Mouse (Mus musculus): ENCODE measurements at regions not wholly inside any gene's neighbourhood (a gene's known extent, or its start where the extent isn't known, plus 50 kb on each side); places are given as distances from the start of the nearest gene placed in this dataset.
"Not testable (repeated sequence)": the region's sequence is repeated elsewhere in the genome, so short reads cannot be mapped to it uniquely, and the experiment has no call there.

DNA sequence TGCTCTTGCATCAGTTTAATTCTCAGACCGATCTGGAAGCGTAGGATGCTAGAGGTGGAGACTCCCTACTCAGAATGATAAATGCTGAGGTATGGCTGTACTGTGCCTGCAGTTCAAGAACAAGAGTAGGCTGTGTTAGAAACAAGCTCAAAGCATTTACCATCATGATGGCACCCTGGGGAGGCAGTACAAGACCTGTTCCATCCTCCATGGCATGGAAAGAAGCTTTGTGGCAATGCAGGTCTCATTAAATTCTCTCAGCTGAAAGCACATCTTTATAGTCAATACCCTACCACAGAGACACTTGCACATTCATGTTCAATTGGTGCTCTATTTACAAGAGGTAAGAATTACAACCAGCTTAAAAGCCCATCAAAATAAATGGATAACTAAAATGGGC lies 209.5 kb downstream of the Tbl1xr1 start:
- no peaks in the 10 kb centered on the region for H3K9me3 ChIP-seq (ENCODE audit: control insufficient read depth, low read length)
- DNase-seq (ENCODE audit: low spot score) = no peak
- no peaks in the 10 kb centered on the region for H3K27me3 ChIP-seq (ENCODE audit: control insufficient read depth, insufficient read depth, low read length)
- no peak overlapping the region for H3K9ac ChIP-seq (ENCODE audit: low read depth, low read length)
- H3K36me3 ChIP-seq (ENCODE audit: control insufficient read depth, insufficient read depth, low read length) = no peaks in the 10 kb centered on the region
- 98% methylated on average over 2 of the region's 2 CpGs for WGBS
- no peaks in the 10 kb centered on the region for H3K4me1 ChIP-seq (replicated peaks; ENCODE audit: control insufficient read depth, insufficient read depth, low read length)
- H3K4me3 ChIP-seq (ENCODE audit: low read depth, low read length) = no peak overlapping the region
- no peak overlapping the region for H3K4me2 ChIP-seq (replicated peaks; ENCODE audit: low read depth, low read length)
- H3K27ac ChIP-seq (ENCODE audit: low read depth, low read length) = no peak overlapping the region
- ATAC-seq (ENCODE audit: low FRiP score) = no peak

DNA sequence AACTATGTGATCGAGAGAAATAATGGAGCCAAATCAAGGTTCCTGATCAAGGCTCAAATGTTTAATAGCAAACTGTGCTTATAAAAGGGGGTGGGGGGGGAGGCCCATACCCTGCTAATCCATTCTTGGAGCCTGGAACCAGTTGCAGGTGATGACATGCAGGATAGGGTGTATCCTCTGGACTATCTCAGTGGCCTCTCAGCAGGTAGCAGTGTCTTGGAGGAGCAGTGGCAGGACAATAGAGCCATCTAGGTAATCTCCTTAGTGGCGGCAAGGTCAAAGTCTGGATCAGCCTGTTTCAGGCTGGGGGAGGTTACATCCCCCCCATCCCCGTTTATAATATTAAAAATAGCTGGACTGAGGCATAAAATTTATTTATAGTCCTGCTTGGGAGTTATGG lies 217.0 kb downstream of the Tbl1xr1 start:
- no peaks in the 10 kb centered on the region for H3K27me3 ChIP-seq (ENCODE audit: control insufficient read depth, insufficient read depth, low read length)
- no peak for ATAC-seq (ENCODE audit: low FRiP score)
- 82% methylated on average over 3 of the region's 3 CpGs for WGBS
- no peak overlapping the region for H3K9ac ChIP-seq (ENCODE audit: low read depth, low read length)
- DNase-seq (ENCODE audit: low spot score) = no peak
- no peak overlapping the region for H3K27ac ChIP-seq (ENCODE audit: low read depth, low read length)
- no peaks in the 10 kb centered on the region for H3K4me1 ChIP-seq (replicated peaks; ENCODE audit: control insufficient read depth, insufficient read depth, low read length)
- no peaks in the 10 kb centered on the region for H3K9me3 ChIP-seq (ENCODE audit: control insufficient read depth, low read length)
- H3K36me3 ChIP-seq (ENCODE audit: control insufficient read depth, insufficient read depth, low read length) = no peaks in the 10 kb centered on the region
- no peak overlapping the region for H3K4me2 ChIP-seq (replicated peaks; ENCODE audit: low read depth, low read length)
- H3K4me3 ChIP-seq (ENCODE audit: low read depth, low read length) = no peak overlapping the region

DNA sequence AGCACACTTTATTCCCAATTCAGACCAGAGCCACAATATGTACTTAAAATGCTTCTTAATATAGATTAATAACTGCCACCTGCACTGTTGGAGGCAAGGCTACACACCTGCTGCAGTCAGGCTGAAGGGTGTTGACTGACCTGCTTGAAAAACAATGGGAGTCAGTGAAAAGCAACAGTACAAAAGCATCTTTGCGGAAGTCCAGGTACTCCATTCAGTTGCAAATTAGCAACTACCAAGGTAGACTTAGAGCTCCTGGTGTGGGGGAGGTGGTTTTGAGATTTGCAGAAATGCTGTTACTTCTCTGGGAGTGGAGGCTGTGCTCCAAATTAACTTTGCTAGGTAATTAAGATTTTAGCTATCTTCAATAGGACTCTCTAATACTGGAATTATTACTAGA lies 217.6 kb downstream of the Tbl1xr1 start:
- H3K36me3 ChIP-seq (ENCODE audit: control insufficient read depth, insufficient read depth, low read length); H3K4me1 ChIP-seq (replicated peaks; ENCODE audit: control insufficient read depth, insufficient read depth, low read length); H3K4me2 ChIP-seq (replicated peaks; ENCODE audit: low read depth, low read length); H3K9ac ChIP-seq (ENCODE audit: low read depth, low read length); H3K9me3 ChIP-seq (ENCODE audit: control insufficient read depth, low read length); H3K4me3 ChIP-seq (ENCODE audit: low read depth, low read length); ATAC-seq (ENCODE audit: low FRiP score); H3K27me3 ChIP-seq (ENCODE audit: control insufficient read depth, insufficient read depth, low read length); DNase-seq (ENCODE audit: low spot score); H3K27ac ChIP-seq (ENCODE audit: low read depth, low read length): not testable (repeated sequence)
- WGBS = 94% methylated on average over 1 of the region's 1 CpGs

DNA sequence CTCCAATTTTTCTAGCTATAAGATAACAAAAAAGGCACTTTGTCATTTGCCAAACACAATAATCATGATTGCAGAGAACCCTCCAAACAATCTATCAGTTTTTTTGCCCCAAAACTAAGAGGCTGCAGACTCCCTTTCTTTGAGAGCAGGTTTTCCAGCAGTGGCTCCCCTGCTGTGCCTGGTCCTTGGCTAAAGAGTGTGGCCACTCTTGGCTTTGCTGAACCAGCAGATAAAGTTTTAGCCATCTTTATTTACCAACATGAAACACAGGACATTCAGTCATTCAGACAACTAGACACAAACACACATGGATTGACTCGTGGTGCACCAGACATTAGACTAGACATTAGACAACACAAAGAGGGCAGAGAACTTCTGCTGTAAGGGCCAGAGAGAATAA lies 220.5 kb downstream of the Tbl1xr1 start:
- H3K36me3 ChIP-seq (ENCODE audit: control insufficient read depth, insufficient read depth, low read length); H3K4me1 ChIP-seq (replicated peaks; ENCODE audit: control insufficient read depth, insufficient read depth, low read length); H3K27ac ChIP-seq (ENCODE audit: low read depth, low read length); H3K9me3 ChIP-seq (ENCODE audit: control insufficient read depth, low read length); H3K4me2 ChIP-seq (replicated peaks; ENCODE audit: low read depth, low read length); DNase-seq (ENCODE audit: low spot score); H3K4me3 ChIP-seq (ENCODE audit: low read depth, low read length); ATAC-seq (ENCODE audit: low FRiP score); H3K27me3 ChIP-seq (ENCODE audit: control insufficient read depth, insufficient read depth, low read length); H3K9ac ChIP-seq (ENCODE audit: low read depth, low read length): not testable (repeated sequence)
- 89% methylated on average over 1 of the region's 1 CpGs for WGBS

DNA sequence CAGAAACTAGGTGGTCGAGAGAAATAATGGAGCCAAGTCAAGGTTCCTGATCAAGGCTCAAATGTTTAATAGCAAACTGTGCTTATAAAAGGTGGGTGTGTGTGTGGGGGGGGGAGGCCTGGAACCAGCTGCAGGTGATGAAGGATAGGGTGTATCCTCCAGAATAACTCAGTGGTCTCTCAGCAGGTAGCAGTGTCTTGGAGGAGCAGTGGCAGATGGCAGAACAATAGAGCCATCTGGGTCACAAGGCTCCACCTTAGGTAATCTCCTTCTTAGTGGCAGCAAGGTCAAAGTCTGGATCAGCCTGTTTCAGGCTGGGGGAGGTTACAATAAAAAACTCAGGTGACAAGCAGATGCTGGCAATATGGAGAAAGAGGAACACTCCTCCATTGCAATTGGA lies 221.4 kb downstream of the Tbl1xr1 start:
- not testable (repeated sequence) for ATAC-seq (ENCODE audit: low FRiP score)

DNA sequence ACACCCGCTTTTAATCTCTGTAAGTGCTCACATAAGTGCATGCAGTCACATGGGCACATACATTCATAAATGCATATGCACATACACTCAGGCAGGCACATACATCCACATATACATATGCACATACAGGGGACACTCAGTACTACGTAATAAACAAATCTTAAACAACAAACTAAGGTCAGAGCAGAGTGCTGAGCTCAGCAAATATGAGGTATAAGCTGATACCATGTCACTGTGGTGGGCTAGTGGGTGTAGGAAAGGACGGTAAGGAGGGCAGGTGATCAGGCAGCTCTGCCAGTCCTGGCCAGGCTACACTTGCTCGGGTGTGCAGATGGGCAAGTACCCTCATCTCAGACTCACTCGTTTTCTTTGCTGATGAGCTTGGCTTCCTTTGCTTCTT lies 224.1 kb downstream of the Tbl1xr1 start:
- no peaks in the 10 kb centered on the region for H3K4me1 ChIP-seq (replicated peaks; ENCODE audit: control insufficient read depth, insufficient read depth, low read length)
- 92% methylated on average over 5 of the region's 5 CpGs for WGBS

More for the DNA sequence above, 221.4 kb downstream of the Tbl1xr1 start:
- not testable (repeated sequence) for DNase-seq (ENCODE audit: low spot score); H3K4me2 ChIP-seq (replicated peaks; ENCODE audit: low read depth, low read length); H3K9ac ChIP-seq (ENCODE audit: low read depth, low read length); H3K27me3 ChIP-seq (ENCODE audit: control insufficient read depth, insufficient read depth, low read length); H3K36me3 ChIP-seq (ENCODE audit: control insufficient read depth, insufficient read depth, low read length); H3K4me3 ChIP-seq (ENCODE audit: low read depth, low read length); H3K27ac ChIP-seq (ENCODE audit: low read depth, low read length); H3K9me3 ChIP-seq (ENCODE audit: control insufficient read depth, low read length); H3K4me1 ChIP-seq (replicated peaks; ENCODE audit: control insufficient read depth, insufficient read depth, low read length)
- WGBS = 85% methylated on average over 1 of the region's 1 CpGs

DNA sequence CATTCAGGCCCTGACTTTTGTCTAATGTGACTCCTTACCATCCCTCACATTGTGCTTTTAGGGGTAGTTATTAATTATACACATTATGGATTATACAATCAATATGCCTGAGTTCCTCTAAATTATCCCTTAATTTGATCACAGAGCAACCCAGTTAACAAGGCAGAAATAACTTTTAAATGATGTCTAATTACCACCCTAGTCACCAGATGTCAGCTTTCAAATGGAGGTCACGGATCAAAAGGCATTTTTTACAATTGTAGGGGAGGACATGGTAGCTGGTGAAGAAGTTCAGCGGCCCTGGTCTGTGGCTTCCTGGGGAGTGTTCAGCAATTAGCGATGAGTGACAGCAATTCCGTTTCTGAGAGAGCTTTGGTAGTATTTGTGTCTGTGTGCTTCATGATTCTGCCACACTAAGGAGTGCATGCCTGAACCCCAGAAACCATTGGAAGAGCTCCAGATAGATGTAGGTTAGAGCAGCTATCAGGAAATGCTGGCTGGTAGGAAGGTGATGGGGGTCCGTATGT lies 225.6 kb downstream of the Tbl1xr1 start:
- H3K9ac ChIP-seq (ENCODE audit: low read depth, low read length) = no peak overlapping the region
- no peak overlapping the region for H3K27ac ChIP-seq (ENCODE audit: low read depth, low read length)
- no peaks in the 10 kb centered on the region for H3K36me3 ChIP-seq (ENCODE audit: control insufficient read depth, insufficient read depth, low read length)
- ATAC-seq (ENCODE audit: low FRiP score) (no peak), DNase-seq (ENCODE audit: low spot score) (no peak)
- no peaks in the 10 kb centered on the region for H3K9me3 ChIP-seq (ENCODE audit: control insufficient read depth, low read length)
- H3K4me2 ChIP-seq (replicated peaks; ENCODE audit: low read depth, low read length) = no peak overlapping the region
- H3K4me3 ChIP-seq (ENCODE audit: low read depth, low read length) = no peak overlapping the region
- 63% methylated on average over 5 of the region's 5 CpGs for WGBS
- H3K27me3 ChIP-seq (ENCODE audit: control insufficient read depth, insufficient read depth, low read length) = no peaks in the 10 kb centered on the region
- no peaks in the 10 kb centered on the region for H3K4me1 ChIP-seq (replicated peaks; ENCODE audit: control insufficient read depth, insufficient read depth, low read length)

More for the DNA sequence above, 224.1 kb downstream of the Tbl1xr1 start:
- DNase-seq (ENCODE audit: low spot score) = no peak
- Histone ChIP-seq H3K4me3 (ENCODE audit: low read depth, low read length) (no peak overlapping the region), H3K9ac (ENCODE audit: low read depth, low read length) (no peak overlapping the region), H3K9me3 (ENCODE audit: control insufficient read depth, low read length) (no peaks in the 10 kb centered on the region), H3K4me2 (replicated peaks; ENCODE audit: low read depth, low read length) (no peak overlapping the region), H3K27ac (ENCODE audit: low read depth, low read length) (no peak overlapping the region), H3K27me3 (ENCODE audit: control insufficient read depth, insufficient read depth, low read length) (no peaks in the 10 kb centered on the region), H3K36me3 (ENCODE audit: control insufficient read depth, insufficient read depth, low read length) (no peaks in the 10 kb centered on the region)
- no peak for ATAC-seq (ENCODE audit: low FRiP score)

DNA sequence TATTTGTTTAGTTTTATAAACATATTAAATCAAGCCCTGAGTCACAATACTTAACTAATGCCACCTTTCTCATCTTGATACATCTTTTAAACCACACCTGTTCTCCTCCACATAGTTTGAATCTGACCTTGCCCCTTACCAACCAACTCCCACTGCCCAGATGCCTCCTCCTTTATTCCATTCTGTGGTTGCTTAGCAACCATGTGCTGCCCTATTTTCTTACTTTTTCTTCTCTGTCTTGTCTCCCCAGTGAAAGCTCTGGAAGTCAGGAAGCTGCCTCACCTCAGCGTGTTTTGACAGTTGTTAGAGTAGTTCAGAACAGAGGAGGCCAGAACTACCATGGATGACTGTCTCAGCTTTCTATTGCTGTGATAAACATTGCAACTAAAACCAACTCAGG lies 227.7 kb downstream of the Tbl1xr1 start:
- H3K4me3 ChIP-seq (ENCODE audit: low read depth, low read length) = no peak overlapping the region
- no peaks in the 10 kb centered on the region for H3K4me1 ChIP-seq (replicated peaks; ENCODE audit: control insufficient read depth, insufficient read depth, low read length)
- WGBS = 33% methylated on average over 1 of the region's 1 CpGs
- no peaks in the 10 kb centered on the region for H3K27me3 ChIP-seq (ENCODE audit: control insufficient read depth, insufficient read depth, low read length)
- H3K36me3 ChIP-seq (ENCODE audit: control insufficient read depth, insufficient read depth, low read length) = no peaks in the 10 kb centered on the region
- H3K4me2 ChIP-seq (replicated peaks; ENCODE audit: low read depth, low read length) = no peak overlapping the region
- H3K9ac ChIP-seq (ENCODE audit: low read depth, low read length) = no peak overlapping the region
- no peak for DNase-seq (ENCODE audit: low spot score)
- no peaks in the 10 kb centered on the region for H3K9me3 ChIP-seq (ENCODE audit: control insufficient read depth, low read length)
- ATAC-seq (ENCODE audit: low FRiP score) = no peak
- H3K27ac ChIP-seq (ENCODE audit: low read depth, low read length) = no peak overlapping the region

DNA sequence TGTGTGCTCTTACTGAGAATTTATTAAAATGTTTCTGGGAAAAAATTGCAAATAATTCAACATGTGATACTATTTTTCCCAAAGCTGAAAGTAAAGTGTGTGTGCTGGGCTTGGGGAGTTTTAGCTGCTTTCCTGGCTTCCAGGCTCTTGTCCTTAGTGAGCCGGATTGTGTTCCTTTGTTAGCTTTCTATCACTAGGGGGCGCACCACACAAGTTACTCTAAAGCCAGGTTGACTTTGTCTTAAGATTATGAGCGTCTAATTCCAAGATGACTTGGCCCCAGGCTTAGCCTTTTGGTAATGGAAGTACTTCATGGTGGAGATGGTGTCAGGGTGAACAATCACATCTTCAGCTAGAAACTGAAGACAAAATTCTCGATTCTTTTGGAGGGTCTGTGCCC lies 230.2 kb downstream of the Tbl1xr1 start:
- no peaks in the 10 kb centered on the region for H3K4me1 ChIP-seq (replicated peaks; ENCODE audit: control insufficient read depth, insufficient read depth, low read length)
- H3K27me3 ChIP-seq (ENCODE audit: control insufficient read depth, insufficient read depth, low read length) = no peaks in the 10 kb centered on the region
- no peak overlapping the region for H3K4me3 ChIP-seq (ENCODE audit: low read depth, low read length)
- peak; percentile 23 for DNase-seq (ENCODE audit: low spot score)
- H3K9me3 ChIP-seq (ENCODE audit: control insufficient read depth, low read length) = no peaks in the 10 kb centered on the region
- no peaks in the 10 kb centered on the region for H3K36me3 ChIP-seq (ENCODE audit: control insufficient read depth, insufficient read depth, low read length)
- ATAC-seq (ENCODE audit: low FRiP score) = no peak
- WGBS = 80% methylated on average over 4 of the region's 4 CpGs
- no peak overlapping the region for H3K9ac ChIP-seq (ENCODE audit: low read depth, low read length)
- no peak overlapping the region for H3K27ac ChIP-seq (ENCODE audit: low read depth, low read length)
- H3K4me2 ChIP-seq (replicated peaks; ENCODE audit: low read depth, low read length) = no peak overlapping the region
